Mouse (Mus musculus) brain, embryonic 14.5 days (tissue): ENCODE results near the gene Atp5mpl.

Experiments used
- CTCF ChIP-seq: fragments of 200-500 bp; IDR thresholded peaks from 2 replicates; pipeline ENCODE4 v1.5.1; 2012; ENCODE audit warnings: inconsistent platforms, mild to moderate bottlenecking, moderate library complexity, borderline replicate concordance; ENCODE audit not compliant: insufficient read depth, insufficient read length; ENCODE audit errors: extremely low read depth
- POLR2A ChIP-seq: fragments of 200-500 bp; IDR thresholded peaks from 2 replicates; pipeline ENCODE4 v1.6.1; 2012; ENCODE audit warnings: mild to moderate bottlenecking, inconsistent platforms, borderline replicate concordance; ENCODE audit not compliant: poor library complexity, insufficient read depth, insufficient read length, severe bottlenecking; ENCODE audit errors: extremely low read depth

- TF ChIP-seq POLR2A: no peak
- no peak for TF ChIP-seq CTCF
Observed at GRCm38 (mm10) chr12:111972504-111972903, 5.7 kb upstream of the Atp5mpl start.
